ENCODE assay signal across 9 mouse cellular contexts in the genomic region with DNA sequence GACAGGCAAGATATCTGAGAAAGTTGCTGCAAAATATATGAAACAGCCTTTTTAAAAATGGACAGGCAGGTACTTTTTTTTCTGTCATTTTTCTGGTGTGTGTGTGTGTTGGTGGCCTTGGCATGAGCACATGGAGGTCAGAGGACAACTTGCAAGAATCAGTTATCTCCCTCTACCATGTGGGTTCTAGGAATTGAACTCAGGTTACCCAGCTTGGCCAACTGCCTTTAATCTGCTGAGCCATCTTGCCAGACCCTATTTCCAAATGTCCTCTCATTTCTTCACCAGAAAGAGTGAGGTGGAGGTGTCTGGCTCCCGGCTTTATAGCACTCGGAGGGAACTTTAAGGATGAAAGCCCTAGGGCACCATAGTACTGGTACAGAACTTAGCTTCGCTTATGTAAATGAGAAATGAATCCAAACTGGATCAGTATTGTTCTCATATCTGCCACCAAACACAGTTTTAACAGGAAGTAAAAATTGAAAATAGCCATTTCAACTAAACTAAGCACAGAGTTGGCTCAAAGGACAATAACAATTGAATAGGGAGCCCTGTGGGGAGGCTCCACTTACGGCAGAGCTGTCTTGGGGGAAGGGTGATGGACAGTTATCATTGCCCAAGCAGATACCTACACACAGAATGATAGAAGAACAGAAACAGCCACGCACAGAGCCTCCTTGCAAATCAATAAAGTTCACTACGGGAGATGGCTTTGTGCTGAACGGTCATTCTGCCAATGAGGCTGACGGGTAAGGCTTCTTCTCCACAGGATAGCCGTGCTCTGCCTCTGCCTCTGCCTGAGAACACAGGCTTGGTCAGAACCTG. TPM values are rescaled to one million over a fixed set of nuclear protein-coding genes. Genes with fewer than 3 reads are reported as not detected.
DNase-seq lines count a peak whose midpoint lies in the region; ATAC-seq and TF ChIP-seq lines count a peak whose summit lies in the region.
"Had no signal": no experiment of that assay in that cellular context is flagged by ENCODE, and none has a peak within 500 bp of the region (broad histone marks: within the 10 kb centered on the region; RNA-seq: fewer than 3 reads in every experiment).

No protein-coding gene starts in this region.

- no peaks in the 10 kb centered on the region for H3K9me3 ChIP-seq in hindbrain, embryonic 10.5 days
- H3K9me3 ChIP-seq in hindbrain, embryonic 11.5 days (ENCODE audit: control insufficient read depth, low read length) = no peaks in the 10 kb centered on the region
- no peaks in the 10 kb centered on the region for H3K9me3 ChIP-seq in liver, embryonic 15.5 days (replicated peaks)

- H3K4me3 ChIP-seq in hindbrain, embryonic 10.5 days = no peak overlapping the region
- no peak overlapping the region for H3K4me3 ChIP-seq in hindbrain, embryonic 11.5 days (ENCODE audit: low read depth, low read length)
- no peak overlapping the region for H3K4me3 ChIP-seq in bone marrow, adult 2 months (replicated peaks; ENCODE audit: control insufficient read depth, low read depth, low read length)
- no peak overlapping the region for H3K4me3 ChIP-seq in liver, embryonic 15.5 days (replicated peaks)

- no peaks in the 10 kb centered on the region for H3K27me3 ChIP-seq in hindbrain, embryonic 10.5 days (ENCODE audit: insufficient read depth, poor library complexity, severe bottlenecking)
- H3K27me3 ChIP-seq in hindbrain, embryonic 11.5 days (ENCODE audit: control insufficient read depth, insufficient read depth, low read length) = no peaks in the 10 kb centered on the region
- no peaks in the 10 kb centered on the region for H3K27me3 ChIP-seq in liver, embryonic 15.5 days

- H3K36me3 ChIP-seq in hindbrain, embryonic 10.5 days = peaks cover 12% of the 10 kb centered on the region; the same call in 1 of the 2 replicates
- H3K36me3 ChIP-seq in hindbrain, embryonic 11.5 days (ENCODE audit: control insufficient read depth, insufficient read depth, low read length) = no peaks in the 10 kb centered on the region
- no peaks in the 10 kb centered on the region for H3K36me3 ChIP-seq in liver, embryonic 15.5 days (replicated peaks)

- no peak for TF ChIP-seq CTCF in bone marrow, adult 2 months (IDR thresholded peaks at IDR 0.05; ENCODE audit: control insufficient read depth, insufficient read depth, low read length)

- no peak for TF ChIP-seq POLR2A in bone marrow, adult 2 months (IDR thresholded peaks at IDR 0.05; ENCODE audit: borderline replicate concordance, control insufficient read depth, low read depth, low read length)

- peak overlapping the region; percentile 86 for H3K27ac ChIP-seq in hindbrain, embryonic 10.5 days
- H3K27ac ChIP-seq in hindbrain, embryonic 11.5 days (ENCODE audit: low read depth, low read length) = no peak overlapping the region
- peak overlapping the region; percentile 74 for H3K27ac ChIP-seq in bone marrow, adult 2 months (ENCODE audit: control insufficient read depth, insufficient read depth, low read depth, low read length, poor library complexity)
- H3K27ac ChIP-seq in liver, embryonic 15.5 days (replicated peaks) = peak overlapping the region; percentile 83

- H3K4me2 ChIP-seq in hindbrain, embryonic 11.5 days (replicated peaks; ENCODE audit: low read depth, low read length) = no peak overlapping the region
- H3K4me2 ChIP-seq in liver, embryonic 15.5 days = peak overlapping the region; percentile 47

- peaks cover 28% of the 10 kb centered on the region for H3K4me1 ChIP-seq in hindbrain, embryonic 10.5 days (replicated peaks)
- peaks cover 3% of the 10 kb centered on the region; the same call in 1 of the 2 replicates for H3K4me1 ChIP-seq in hindbrain, embryonic 11.5 days (replicated peaks; ENCODE audit: control insufficient read depth, insufficient read depth, low read length)
- peaks cover 7% of the 10 kb centered on the region; the same call in 1 of the 2 replicates for H3K4me1 ChIP-seq in bone marrow, adult 2 months (ENCODE audit: control insufficient read depth, insufficient read depth, low read length)
- H3K4me1 ChIP-seq in liver, embryonic 15.5 days (replicated peaks) = peaks cover 43% of the 10 kb centered on the region

- H3K9ac ChIP-seq in hindbrain, embryonic 11.5 days (ENCODE audit: low read depth, low read length) = no peak overlapping the region
- peak overlapping the region; percentile 19; the same call in 1 of the 2 replicates for H3K9ac ChIP-seq in liver, embryonic 15.5 days

- 67% methylated on average over 9 of the region's 9 CpGs for WGBS in hindbrain, embryonic 10.5 days
- 68% methylated on average over 9 of the region's 9 CpGs for WGBS in hindbrain, embryonic 11.5 days
- WGBS in bone marrow, adult 2 months = 60% methylated on average over 9 of the region's 9 CpGs
- 24% methylated on average over 9 of the region's 9 CpGs for WGBS in liver, embryonic 15.5 days (ENCODE audit: insufficient replicate concordance)

- no peak for ATAC-seq in hindbrain, embryonic 11.5 days (ENCODE audit: low FRiP score)
- ATAC-seq in liver, embryonic 15.5 days (ENCODE audit: insufficient read depth) = peak; percentile 90

- DNase-seq in hindbrain, embryonic 10.5 days (ENCODE audit: low spot score) = no peak
- no peak for DNase-seq in hindbrain, embryonic 11.5 days (ENCODE audit: low spot score)
- DNase-seq in fat pad, adult 2 months (ENCODE audit: extremely low read depth, low read depth, low spot score) = peak; percentile 36
- DNase-seq in adrenal gland, postnatal 36 days = no peak
- no peak for DNase-seq in kidney, adult 18-20 months
- no peak for DNase-seq in right cerebral cortex, postnatal 14 days
- DNase-seq: cerebellum, postnatal 25 days had no signal

RNA-seq across cellular contexts. Expression of gene Rgs12, which starts 18.9 kb away (rescaled TPM):
- polyA plus RNA-seq in hindbrain, embryonic 10.5 days (2016; fragmentation: Nextera tagmentation; extraction: Ambion mirVana) = 62.4 and 74.3 TPM in 2 replicates
- 37.1 and 41.4 TPM in 2 replicates for polyA plus RNA-seq in hindbrain, embryonic 11.5 days (2014; fragmentation: Nextera tagmentation; extraction: Ambion mirVana)
- polyA plus RNA-seq in bone marrow, adult 2 months (2011; ENCODE audit: insufficient read depth, insufficient read length, low replicate concordance, missing spikeins) = 21.4 and 56.9 TPM in 2 replicates
- polyA plus RNA-seq in liver, embryonic 15.5 days (2015; fragmentation: Nextera tagmentation; extraction: Ambion mirVana) = 17.0 and 20.1 TPM in 2 replicates
- total RNA-seq in adrenal gland, postnatal 36 days (2021) = 10 to 100 TPM; 13.3 to 28.6 TPM

RNA-seq across cellular contexts. Expression of gene Msantd1, which starts 22.6 kb away (rescaled TPM):
- 1.4 and 2.6 TPM in 2 replicates for polyA plus RNA-seq in hindbrain, embryonic 10.5 days (2016; fragmentation: Nextera tagmentation; extraction: Ambion mirVana)
- polyA plus RNA-seq in hindbrain, embryonic 11.5 days (2014; fragmentation: Nextera tagmentation; extraction: Ambion mirVana) = 1.7 and 2.7 TPM in 2 replicates
- polyA plus RNA-seq in bone marrow, adult 2 months (2011; ENCODE audit: insufficient read depth, insufficient read length, low replicate concordance, missing spikeins) = 0.72 and 4.6 TPM in 2 replicates
- polyA plus RNA-seq in liver, embryonic 15.5 days (2015; fragmentation: Nextera tagmentation; extraction: Ambion mirVana) = 0.10 and 0.30 TPM in 2 replicates
- total RNA-seq in adrenal gland, postnatal 36 days (2021) = 1 to 10 TPM; 1.5 to 2.5 TPM
